Mouse (Mus musculus) heart, embryonic 16.5 days (tissue): ENCODE measurements around the gene Plin3. TPM values are rescaled to one million over a fixed set of nuclear protein-coding genes. Genes with fewer than 3 reads are reported as not detected.

Experiments
- ATAC-seq: fragments of 200-750 bp; cut with Nextera tagmentation; replicated peaks from 2 replicates; pipeline ENCODE4 v1.8.0; 2017; ENCODE audit warnings: moderate number of reproducible peaks; ENCODE audit not compliant: insufficient read depth, low FRiP score; ENCODE audit errors: extremely low read depth
- H3K27ac ChIP-seq: fragments of 300-500 bp; sonication (generic); 2 replicates; pipeline ENCODE4 v1.5.1; 2014; ENCODE audit warnings: mild to moderate bottlenecking, low read length, control low read depth, moderate library complexity
- H3K27me3 ChIP-seq: fragments of 300-500 bp; sonication (generic); 2 replicates; pipeline ENCODE4 v1.6.1; 2014; ENCODE audit warnings: low read length, mixed read lengths; ENCODE audit not compliant: control insufficient read depth, insufficient read depth
- H3K36me3 ChIP-seq: fragments of 300-500 bp; sonication (generic); 2 replicates; pipeline ENCODE4 v1.6.1; 2014; ENCODE audit not compliant: control insufficient read depth, insufficient read depth
- H3K4me1 ChIP-seq: fragments of 300-500 bp; sonication (generic); 2 replicates; pipeline ENCODE4 v1.6.1; 2014; ENCODE audit warnings: low read length, mixed read lengths; ENCODE audit not compliant: control insufficient read depth, insufficient read depth
- H3K4me2 ChIP-seq: fragments of 300-500 bp; sonication (generic); 2 replicates; pipeline ENCODE4 v1.6.1; 2014; ENCODE audit warnings: low read depth, mild to moderate bottlenecking, control low read depth, low read length
- H3K4me3 ChIP-seq: fragments of 300-500 bp; sonication (generic); 2 replicates; pipeline ENCODE4 v1.5.1; 2014; ENCODE audit warnings: mild to moderate bottlenecking, control low read depth, low read length
- H3K9ac ChIP-seq: fragments of 300-500 bp; sonication (generic); 2 replicates; pipeline ENCODE4 v1.6.1; 2014; ENCODE audit warnings: low read length, control low read depth
- H3K9me3 ChIP-seq: fragments of 300-500 bp; sonication (generic); replicated peaks from 2 replicates; pipeline ENCODE4 v1.6.1; 2016; ENCODE audit warnings: low read length; ENCODE audit not compliant: control insufficient read depth
- WGBS: fragments of 180-500 bp; shearing (Covaris S2); extraction: QIAGEN DNeasy Blood & Tissue Kit; methylation state at CpG from one replicate; pipeline ENCODE4 v1.1.7; 2014; 5-methylcytosine and 5-hydroxymethylcytosine counted together
- polyA plus RNA-seq: library from polyadenylated mRNA; unstranded; fragments of >200 nt; fragmentation: Nextera tagmentation; extraction: Ambion mirVana; gene quantifications from 2 replicates; pipeline ENCODE4 v1.2.1, GENCODE M21; 2015

The Plin3 gene
- polyA plus RNA-seq, 1 experiment from 2014 or later = 89.4 TPM

- Histone ChIP-seq H3K27ac (no peak overlapping the region), H3K9me3 (no peaks in the 10 kb centered on the region), H3K4me1 (peaks cover 30% of the 10 kb centered on the region), H3K4me3 (no peak overlapping the region), H3K9ac (no peak overlapping the region), H3K4me2 (no peak overlapping the region), H3K36me3 (peaks cover 23% of the 10 kb centered on the region), H3K27me3 (no peaks in the 10 kb centered on the region)
- no peak for ATAC-seq
- 80% methylated on average over 7 of the region's 7 CpGs for WGBS
Measured at GRCm38 (mm10) chr17:56273482-56273881, 19.2 kb downstream of the Plin3 start.

GRCm38 (mm10) chr17:56272644-56273043, 20.0 kb downstream of the Plin3 start:
- no peak for ATAC-seq
- WGBS = 67% methylated on average over 3 of the region's 3 CpGs
- Histone ChIP-seq H3K27ac (no peak overlapping the region), H3K9ac (no peak overlapping the region), H3K27me3 (no peaks in the 10 kb centered on the region), H3K4me2 (no peak overlapping the region), H3K4me1 (peaks cover 25% of the 10 kb centered on the region), H3K36me3 (peaks cover 22% of the 10 kb centered on the region), H3K9me3 (no peaks in the 10 kb centered on the region), H3K4me3 (no peak overlapping the region)

DNA sequence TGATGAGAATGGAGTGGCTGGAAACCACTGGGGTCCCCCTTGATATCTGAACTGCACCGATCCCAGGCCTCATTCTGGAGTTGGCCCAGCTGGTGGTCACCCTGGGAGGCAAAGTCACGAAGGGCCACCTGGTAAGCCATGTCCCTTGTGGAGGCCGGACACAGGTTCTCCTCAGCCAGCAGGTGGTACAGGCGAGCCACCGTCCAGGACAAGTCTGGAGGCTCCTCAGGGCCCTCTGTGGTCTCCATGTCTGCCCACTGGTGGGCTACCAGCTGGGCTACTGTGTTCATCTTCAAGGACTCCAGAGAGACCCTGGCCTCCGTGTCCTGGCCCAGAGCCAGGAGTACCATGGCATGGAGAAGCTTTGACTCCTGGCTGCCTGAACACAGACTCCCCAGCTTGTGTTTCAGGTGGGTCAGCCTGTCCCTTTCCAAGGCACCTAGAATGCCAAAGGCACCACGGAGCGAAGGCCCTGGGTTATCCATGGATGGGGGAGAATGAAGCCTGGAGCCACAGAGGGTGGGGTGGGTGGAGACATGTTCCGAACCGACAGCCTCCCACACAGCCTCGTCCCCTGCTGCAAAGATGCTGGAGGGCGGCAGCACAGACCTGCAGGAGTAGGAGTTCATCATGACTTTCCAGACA, 20.9 kb downstream of the Plin3 start:
- Histone ChIP-seq H3K36me3 (peaks cover 22% of the 10 kb centered on the region), H3K4me1 (peaks cover 17% of the 10 kb centered on the region), H3K9ac (no peak overlapping the region; the same call in 1 of the 2 replicates), H3K4me2 (no peak overlapping the region), H3K27me3 (no peaks in the 10 kb centered on the region), H3K4me3 (no peak overlapping the region), H3K27ac (no peak overlapping the region), H3K9me3 (no peaks in the 10 kb centered on the region)
- 86% methylated on average over 12 of the region's 12 CpGs for WGBS
- ATAC-seq = no peak

GRCm38 (mm10) chr17:56269741-56270140, 22.9 kb downstream of the Plin3 start:
- Histone ChIP-seq H3K4me1 (peaks cover 17% of the 10 kb centered on the region), H3K27me3 (no peaks in the 10 kb centered on the region), H3K36me3 (peaks cover 22% of the 10 kb centered on the region), H3K4me2 (peak overlapping the region; percentile 77), H3K9me3 (no peaks in the 10 kb centered on the region), H3K4me3 (peak overlapping the region; percentile 53), H3K27ac (peak overlapping the region; percentile 92), H3K9ac (peak overlapping the region; percentile 70)
- WGBS = 71% methylated on average over 3 of the region's 3 CpGs
- no peak for ATAC-seq

DNA sequence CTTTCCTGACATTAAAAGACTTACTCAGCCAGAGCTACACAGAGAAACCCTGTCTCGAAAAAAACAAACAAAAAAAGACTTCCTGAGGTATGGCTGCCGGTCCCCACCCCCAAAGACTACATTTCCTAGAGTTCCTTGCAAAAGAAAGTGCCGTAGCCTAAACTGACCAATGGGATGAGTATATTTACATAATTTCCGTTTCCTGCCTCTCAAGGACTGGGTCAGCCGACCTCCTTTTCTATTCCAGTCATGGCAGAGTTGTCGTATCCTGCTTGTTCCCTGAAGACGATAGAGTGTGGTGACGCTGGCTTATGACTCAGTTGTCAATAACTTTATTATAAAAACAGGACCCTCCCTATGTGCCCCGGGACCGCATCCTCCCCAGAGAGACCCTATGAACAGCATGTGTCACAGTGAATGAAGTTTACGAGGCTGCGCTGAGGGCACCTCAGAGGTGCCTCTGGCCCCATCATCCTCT, 23.5 kb downstream of the Plin3 start:
- Histone ChIP-seq H3K27me3 (no peaks in the 10 kb centered on the region), H3K4me1 (peaks cover 13% of the 10 kb centered on the region), H3K4me3 (peak overlapping the region; percentile 53), H3K27ac (peak overlapping the region; percentile 92), H3K4me2 (peak overlapping the region; percentile 77), H3K36me3 (peaks cover 21% of the 10 kb centered on the region), H3K9ac (peak overlapping the region; percentile 79), H3K9me3 (no peaks in the 10 kb centered on the region)
- ATAC-seq = peak; percentile 85
- 17% methylated on average over 12 of the region's 12 CpGs for WGBS

- H3K4me2 ChIP-seq = no peak overlapping the region
- H3K4me3 ChIP-seq = no peak overlapping the region
- H3K9ac ChIP-seq = no peak overlapping the region
- no peaks in the 10 kb centered on the region for H3K9me3 ChIP-seq
- peaks cover 16% of the 10 kb centered on the region for H3K36me3 ChIP-seq
- no peaks in the 10 kb centered on the region for H3K27me3 ChIP-seq
- H3K4me1 ChIP-seq = peaks cover 26% of the 10 kb centered on the region
- H3K27ac ChIP-seq = no peak overlapping the region
- ATAC-seq = no peak
- 38% methylated on average over 3 of the region's 3 CpGs for WGBS
Measured at GRCm38 (mm10) chr17:56266271-56266670, 26.4 kb downstream of the Plin3 start.

DNA sequence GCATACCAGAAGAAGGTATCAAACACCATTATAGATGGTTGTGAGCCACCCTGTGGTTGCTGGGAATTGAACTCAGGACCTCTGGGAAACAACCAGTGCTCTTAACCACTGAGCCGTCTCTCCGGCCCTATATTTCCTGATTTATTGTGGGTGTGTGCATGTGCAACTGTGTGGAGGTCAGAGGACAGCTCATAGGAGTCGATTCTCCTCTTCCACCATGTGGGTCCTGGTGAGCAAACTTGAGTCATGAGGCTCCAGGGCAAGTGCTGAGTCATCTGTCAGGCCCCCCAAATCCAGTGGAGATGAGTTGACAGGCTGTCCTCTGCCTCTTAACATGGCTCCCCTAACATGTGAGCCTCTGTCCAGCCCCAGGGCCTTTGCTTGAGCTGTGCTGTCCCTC, 26.8 kb downstream of the Plin3 start:
- Histone ChIP-seq H3K27me3 (no peaks in the 10 kb centered on the region), H3K36me3 (peaks cover 13% of the 10 kb centered on the region), H3K9ac (no peak overlapping the region), H3K27ac (no peak overlapping the region), H3K4me2 (no peak overlapping the region), H3K9me3 (no peaks in the 10 kb centered on the region), H3K4me1 (peaks cover 30% of the 10 kb centered on the region), H3K4me3 (no peak overlapping the region)
- no peak for ATAC-seq
- WGBS = 91% methylated on average over 3 of the region's 3 CpGs

DNA sequence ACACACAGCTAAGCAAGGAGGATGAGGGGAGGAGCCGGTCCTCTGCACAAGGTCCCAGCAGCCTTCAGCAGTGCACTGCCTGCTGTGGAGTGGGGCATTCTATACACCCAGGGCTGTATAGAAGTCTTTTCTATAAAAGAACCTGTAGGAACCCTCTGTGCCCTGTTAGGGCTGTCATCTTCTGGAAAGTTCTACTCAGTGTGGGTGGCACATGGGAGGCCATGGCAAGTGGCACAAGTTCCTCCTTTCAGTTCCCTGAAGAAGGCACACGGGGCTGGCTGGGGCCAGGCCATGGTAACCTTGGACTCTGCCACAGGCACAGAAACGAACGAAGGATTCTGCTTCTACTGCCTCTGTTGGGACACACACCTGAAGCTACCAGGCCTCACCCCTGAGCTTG, 27.7 kb downstream of the Plin3 start:
- Histone ChIP-seq H3K9me3 (no peaks in the 10 kb centered on the region), H3K9ac (no peak overlapping the region), H3K36me3 (peaks cover 12% of the 10 kb centered on the region), H3K4me3 (no peak overlapping the region), H3K4me2 (no peak overlapping the region), H3K27me3 (no peaks in the 10 kb centered on the region), H3K4me1 (peaks cover 38% of the 10 kb centered on the region), H3K27ac (no peak overlapping the region)
- no peak for ATAC-seq
- WGBS = 85% methylated on average over 4 of the region's 4 CpGs

GRCm38 (mm10) chr17:56264020-56264419, 28.7 kb downstream of the Plin3 start:
- Histone ChIP-seq H3K4me1 (peaks cover 42% of the 10 kb centered on the region), H3K36me3 (peaks cover 20% of the 10 kb centered on the region), H3K9ac (no peak overlapping the region), H3K4me2 (no peak overlapping the region), H3K27me3 (no peaks in the 10 kb centered on the region), H3K4me3 (no peak overlapping the region), H3K27ac (no peak overlapping the region), H3K9me3 (no peaks in the 10 kb centered on the region)
- WGBS = 22% methylated on average over 8 of the region's 8 CpGs
- ATAC-seq = peak; percentile 35; the same call in 1 of the 2 replicates
